Mouse (Mus musculus) liver, postnatal 0 days (tissue): ENCODE measurements around the gene Pafah1b3.

Source experiments
- CTCF ChIP-seq: sonication (generic); IDR thresholded peaks from 2 replicates; pipeline ENCODE4 v1.5.1; 2016; ENCODE audit warnings: antibody characterized with exemption, low read depth
- EP300 ChIP-seq: IDR thresholded peaks from 2 replicates; pipeline ENCODE4 v1.6.1; 2016; ENCODE audit warnings: antibody characterized with exemption, low read depth, mild to moderate bottlenecking

DNA sequence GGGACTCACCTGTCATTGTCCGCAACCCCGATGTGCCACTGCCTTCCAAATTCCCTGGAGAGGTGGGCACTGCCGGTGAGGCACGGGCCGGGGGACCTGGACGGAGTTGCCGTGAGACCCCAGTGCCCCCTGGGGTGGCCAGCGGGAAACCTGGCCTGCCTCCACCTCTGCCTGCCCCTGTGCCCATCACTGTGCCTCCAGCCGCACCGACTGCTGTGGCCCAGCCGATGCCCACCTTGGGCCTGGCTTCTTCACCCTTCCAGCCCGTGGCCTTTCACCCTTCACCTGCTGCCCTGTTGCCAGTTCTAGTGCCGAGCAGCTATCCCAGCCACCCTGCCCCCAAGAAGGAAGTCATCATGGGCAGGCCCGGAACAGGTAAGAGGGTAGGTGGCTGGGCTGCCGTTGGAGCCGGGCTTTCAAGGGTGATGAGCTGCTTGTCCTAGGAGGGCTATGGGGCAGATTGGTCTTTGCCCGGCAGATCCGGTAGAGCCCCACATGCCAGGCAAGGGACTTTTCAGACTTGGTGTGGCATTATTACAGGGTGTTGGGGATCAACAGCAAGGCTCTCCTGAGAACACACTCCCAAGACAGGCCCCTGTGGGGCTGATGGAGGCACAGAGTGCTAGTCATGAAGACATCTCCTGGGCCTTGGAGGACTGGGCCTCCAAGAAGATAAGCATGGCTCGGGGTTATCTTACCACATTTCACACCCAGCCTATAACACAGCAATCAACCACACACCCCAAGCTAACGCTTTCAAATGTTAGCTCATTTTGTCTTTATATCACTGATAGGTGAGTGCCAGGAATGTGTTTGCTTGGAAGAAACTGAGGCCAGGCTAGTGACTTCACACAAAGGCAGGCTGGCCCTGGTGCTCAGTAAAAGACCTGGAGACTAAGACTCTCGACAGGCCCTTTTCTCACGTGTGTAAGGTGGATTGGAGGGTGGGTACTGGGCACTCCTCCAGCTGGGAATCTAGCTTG, 24.2 kb downstream of the Pafah1b3 start:
- TF ChIP-seq CTCF (no peak), EP300 (peak; percentile 70)
